Mouse (Mus musculus): ENCODE results near the gene Sigmar1. TPM values are rescaled to one million over a fixed set of nuclear protein-coding genes. Genes with fewer than 3 reads are reported as not detected.
A peak's percentile ranks its signal among the peaks of the same experiment; 100 is the strongest.

Sigmar1 gene
- total and polyA plus RNA-seq, 2 experiments = 69.3 to 423 TPM

GRCm38 (mm10) chr4:41715082-41715481 is 40.9 kb downstream of the Sigmar1 start:
- Histone ChIP-seq H3K4me1 (ENCODE audit: control insufficient read depth, insufficient read depth, low read length) (peaks cover 10% of the 10 kb centered on the region), H3K79me2 (ENCODE audit: control insufficient read depth, insufficient read depth, low read length) (peaks cover 2% of the 10 kb centered on the region; the same call in 1 of the 2 replicates), H3K27me3 (ENCODE audit: control insufficient read depth, insufficient read depth, low read length) (no peaks in the 10 kb centered on the region), H3K9ac (ENCODE audit: low read depth, low read length) (no peak overlapping the region), H3K36me3 (ENCODE audit: control insufficient read depth, insufficient read depth, low read length) (peaks cover 8% of the 10 kb centered on the region), H3K4me3 (ENCODE audit: insufficient read depth, low read depth, low read length) (no peak overlapping the region), H3K27ac (replicated peaks; ENCODE audit: insufficient read depth, low read depth, low read length) (no peak overlapping the region)
- TF ChIP-seq POLR2A (IDR thresholded peaks at IDR 0.05; ENCODE audit: extremely low read depth, insufficient read depth, low read length) = no peak
- no peak for TF ChIP-seq CTCF (IDR thresholded peaks at IDR 0.05; ENCODE audit: low read depth, low read length)
- no peak for DNase-seq (ENCODE audit: extremely low read depth, low read depth, low spot score)
- WGBS = 77% methylated on average over 8 of the region's 8 CpGs

GRCm38 (mm10) chr4:41714276-41714675 is 41.7 kb downstream of the Sigmar1 start:
- no peak overlapping the region for H3K4me3 ChIP-seq (ENCODE audit: insufficient read depth, low read depth, low read length)
- H3K79me2 ChIP-seq (ENCODE audit: control insufficient read depth, insufficient read depth, low read length) = peaks cover 2% of the 10 kb centered on the region; the same call in 1 of the 2 replicates
- TF ChIP-seq CTCF (IDR thresholded peaks at IDR 0.05; ENCODE audit: low read depth, low read length) = peak; percentile 84
- TF ChIP-seq POLR2A (IDR thresholded peaks at IDR 0.05; ENCODE audit: extremely low read depth, insufficient read depth, low read length) = no peak
- peaks cover 6% of the 10 kb centered on the region for H3K36me3 ChIP-seq (ENCODE audit: control insufficient read depth, insufficient read depth, low read length)
- no peak overlapping the region for H3K27ac ChIP-seq (replicated peaks; ENCODE audit: insufficient read depth, low read depth, low read length)
- WGBS = 22% methylated on average over 8 of the region's 8 CpGs
- H3K27me3 ChIP-seq (ENCODE audit: control insufficient read depth, insufficient read depth, low read length) = no peaks in the 10 kb centered on the region
- no peak overlapping the region for H3K9ac ChIP-seq (ENCODE audit: low read depth, low read length)
- peaks cover 10% of the 10 kb centered on the region for H3K4me1 ChIP-seq (ENCODE audit: control insufficient read depth, insufficient read depth, low read length)
- DNase-seq (ENCODE audit: extremely low read depth, low read depth, low spot score) = peak; percentile 57

- under 1% methylated on average over 61 of the region's 61 CpGs for WGBS
- Histone ChIP-seq H3K27ac (replicated peaks; ENCODE audit: insufficient read depth, low read depth, low read length) (peak within 1 kb of the TSS; percentile 47), H3K4me3 (ENCODE audit: insufficient read depth, low read depth, low read length) (peak within 1 kb of the TSS; percentile 70), H3K27me3 (ENCODE audit: control insufficient read depth, insufficient read depth, low read length) (no peaks in the 10 kb centered on the region), H3K9ac (ENCODE audit: low read depth, low read length) (peak within 1 kb of the TSS; percentile 76), H3K79me2 (ENCODE audit: control insufficient read depth, insufficient read depth, low read length) (peaks cover 2% of the 10 kb centered on the region; the same call in 1 of the 2 replicates), H3K36me3 (ENCODE audit: control insufficient read depth, insufficient read depth, low read length) (no peaks in the 10 kb centered on the region), H3K4me1 (ENCODE audit: control insufficient read depth, insufficient read depth, low read length) (peaks cover 10% of the 10 kb centered on the region)
- TF ChIP-seq POLR2A (IDR thresholded peaks at IDR 0.05; ENCODE audit: extremely low read depth, insufficient read depth, low read length) (peak; percentile 60; the same call in 1 of the 2 replicates), CTCF (IDR thresholded peaks at IDR 0.05; ENCODE audit: low read depth, low read length) (peak; percentile 39)
- DNase-seq (ENCODE audit: extremely low read depth, low read depth, low spot score) = peak; percentile 37
These were observed 42.5 kb downstream of the Sigmar1 start, which contains the start of gene Rpp25l for GRCm38 (mm10) chr4:41713197-41714067. Gene Rpp25l (minus strand): TSS chr4:41713534.

GRCm38 (mm10) chr4:41712421-41713196 is 43.3 kb downstream of the Sigmar1 start:
- H3K27me3 ChIP-seq (ENCODE audit: control insufficient read depth, insufficient read depth, low read length) = no peaks in the 10 kb centered on the region
- 30% methylated on average over 31 of the region's 31 CpGs for WGBS
- peaks cover 2% of the 10 kb centered on the region; the same call in 1 of the 2 replicates for H3K79me2 ChIP-seq (ENCODE audit: control insufficient read depth, insufficient read depth, low read length)
- H3K4me3 ChIP-seq (ENCODE audit: insufficient read depth, low read depth, low read length) = peak overlapping the region; percentile 70
- H3K27ac ChIP-seq (replicated peaks; ENCODE audit: insufficient read depth, low read depth, low read length) = peak overlapping the region; percentile 47
- DNase-seq (ENCODE audit: extremely low read depth, low read depth, low spot score) = no peak
- TF ChIP-seq CTCF (IDR thresholded peaks at IDR 0.05; ENCODE audit: low read depth, low read length) = no peak
- TF ChIP-seq POLR2A (IDR thresholded peaks at IDR 0.05; ENCODE audit: extremely low read depth, insufficient read depth, low read length) = no peak
- H3K36me3 ChIP-seq (ENCODE audit: control insufficient read depth, insufficient read depth, low read length) = no peaks in the 10 kb centered on the region
- peak overlapping the region; percentile 76 for H3K9ac ChIP-seq (ENCODE audit: low read depth, low read length)
- peaks cover 10% of the 10 kb centered on the region for H3K4me1 ChIP-seq (ENCODE audit: control insufficient read depth, insufficient read depth, low read length)

GRCm38 (mm10) chr4:41711705-41712375 is 44.1 kb downstream of the Sigmar1 start:
- no peaks in the 10 kb centered on the region for H3K27me3 ChIP-seq (ENCODE audit: control insufficient read depth, insufficient read depth, low read length)
- H3K4me3 ChIP-seq (ENCODE audit: insufficient read depth, low read depth, low read length) = peak overlapping the region; percentile 34; the same call in 1 of the 2 replicates
- 50% methylated on average over 16 of the region's 16 CpGs for WGBS
- H3K79me2 ChIP-seq (ENCODE audit: control insufficient read depth, insufficient read depth, low read length) = peaks cover 2% of the 10 kb centered on the region; the same call in 1 of the 2 replicates
- H3K27ac ChIP-seq (replicated peaks; ENCODE audit: insufficient read depth, low read depth, low read length) = no peak overlapping the region
- peaks cover 10% of the 10 kb centered on the region for H3K4me1 ChIP-seq (ENCODE audit: control insufficient read depth, insufficient read depth, low read length)
- no peaks in the 10 kb centered on the region for H3K36me3 ChIP-seq (ENCODE audit: control insufficient read depth, insufficient read depth, low read length)
- DNase-seq (ENCODE audit: extremely low read depth, low read depth, low spot score) = peak; percentile 28
- no peak for TF ChIP-seq POLR2A (IDR thresholded peaks at IDR 0.05; ENCODE audit: extremely low read depth, insufficient read depth, low read length)
- no peak for TF ChIP-seq CTCF (IDR thresholded peaks at IDR 0.05; ENCODE audit: low read depth, low read length)
- peak overlapping the region; percentile 76 for H3K9ac ChIP-seq (ENCODE audit: low read depth, low read length)
